Mouse (Mus musculus) spleen, adult 2 months (tissue): ENCODE measurements at regions not wholly inside any gene's neighbourhood (a gene's known extent, or its start where the extent isn't known, plus 50 kb on each side); places are given as distances from the start of the nearest gene placed in this dataset.
"Not testable (repeated sequence)": the region's sequence is repeated elsewhere in the genome, so short reads cannot be mapped to it uniquely, and the experiment has no call there.

Experiments
- DNase-seq, 2 experiments: peaks; one replicate each; pipeline versions ENCODE4 v3.0.0 to v3.0.0-alpha.2; 2012 to 2021; ENCODE audit warnings: low spot score in 2 of 2, low read depth in 1 of 2
- H3K27ac ChIP-seq: fragments of 200-500 bp; 2 replicates; pipeline ENCODE4 v1.5.1; 2012; ENCODE audit warnings: low read length, inconsistent platforms; ENCODE audit not compliant: insufficient read depth
- H3K27me3 ChIP-seq: fragments of 200-500 bp; 2 replicates; pipeline ENCODE4 v1.6.1; 2012; ENCODE audit warnings: mild to moderate bottlenecking, moderate library complexity, low read length, inconsistent platforms; ENCODE audit not compliant: control insufficient read depth, insufficient read depth
- H3K36me3 ChIP-seq: fragments of 200-500 bp; 2 replicates; pipeline ENCODE4 v1.6.1; 2012; ENCODE audit warnings: mild to moderate bottlenecking, low read length, inconsistent platforms; ENCODE audit not compliant: control insufficient read depth, insufficient read depth
- H3K4me1 ChIP-seq: fragments of 200-500 bp; 2 replicates; pipeline ENCODE4 v1.6.1; 2011; ENCODE audit warnings: inconsistent platforms; ENCODE audit not compliant: control insufficient read depth, insufficient read depth, insufficient read length
- H3K4me3 ChIP-seq: fragments of 200-500 bp; 2 replicates; pipeline ENCODE4 v1.5.1; 2011; ENCODE audit warnings: mild to moderate bottlenecking, inconsistent platforms; ENCODE audit not compliant: insufficient read depth, insufficient read length; ENCODE audit errors: extremely low read depth
- CTCF ChIP-seq: fragments of 200-500 bp; IDR thresholded peaks from 2 replicates; pipeline ENCODE4 v1.5.1; 2011; ENCODE audit warnings: mild to moderate bottlenecking, inconsistent platforms; ENCODE audit not compliant: insufficient read depth, insufficient read length, insufficient replicate concordance; ENCODE audit errors: extremely low read depth
- POLR2A ChIP-seq: fragments of 200-500 bp; IDR thresholded peaks from 2 replicates; pipeline ENCODE4 v1.6.1; 2011; ENCODE audit warnings: low read depth, low read length, inconsistent platforms
- WGBS: fragments of 180-500 bp; shearing (Covaris S2); methylation state at CpG from one replicate; pipeline ENCODE4 v1.1.7; 2018; 5-methylcytosine and 5-hydroxymethylcytosine counted together

GRCm38 (mm10) chr15:96096438-96096837 is 190.9 kb upstream of the Arid2 start:
- Histone ChIP-seq H3K4me3 (no peak overlapping the region), H3K36me3 (no peaks in the 10 kb centered on the region), H3K4me1 (no peaks in the 10 kb centered on the region), H3K27me3 (no peaks in the 10 kb centered on the region), H3K27ac (no peak overlapping the region)
- DNase-seq: no peak
- 81% methylated on average over 3 of the region's 3 CpGs for WGBS
- TF ChIP-seq CTCF: no peak
- TF ChIP-seq POLR2A: no peak

GRCm38 (mm10) chr15:96098821-96099220 is 188.5 kb upstream of the Arid2 start:
- Histone ChIP-seq H3K4me1 (no peaks in the 10 kb centered on the region), H3K4me3 (no peak overlapping the region), H3K27me3 (no peaks in the 10 kb centered on the region), H3K36me3 (no peaks in the 10 kb centered on the region), H3K27ac (no peak overlapping the region)
- TF ChIP-seq POLR2A: no peak
- TF ChIP-seq CTCF: no peak
- DNase-seq: no peak
- WGBS: 85% methylated on average over 5 of the region's 5 CpGs

- not testable (repeated sequence) for DNase-seq, H3K4me1 ChIP-seq, H3K27me3 ChIP-seq, H3K4me3 ChIP-seq, H3K27ac ChIP-seq, H3K36me3 ChIP-seq
- WGBS: 76% methylated on average over 13 of the region's 13 CpGs
Observed at GRCm38 (mm10) chr15:96099844-96100640, 187.3 kb upstream of the Arid2 start.

- no peak overlapping the region for H3K4me3 ChIP-seq
- H3K36me3 ChIP-seq: no peaks in the 10 kb centered on the region
- TF ChIP-seq POLR2A (no peak), CTCF (no peak)
- H3K27ac ChIP-seq: no peak overlapping the region
- DNase-seq: no peak
- H3K4me1 ChIP-seq: no peaks in the 10 kb centered on the region
- no peaks in the 10 kb centered on the region for H3K27me3 ChIP-seq
- WGBS: 68% methylated on average over 6 of the region's 6 CpGs
Observed at GRCm38 (mm10) chr15:96103737-96104136, 183.6 kb upstream of the Arid2 start.

GRCm38 (mm10) chr15:96107503-96107902 is 179.8 kb upstream of the Arid2 start:
- WGBS: 79% methylated on average over 4 of the region's 4 CpGs
- TF ChIP-seq POLR2A: no peak
- no peak for TF ChIP-seq CTCF
- Histone ChIP-seq H3K36me3 (no peaks in the 10 kb centered on the region), H3K4me3 (no peak overlapping the region), H3K4me1 (no peaks in the 10 kb centered on the region), H3K27ac (no peak overlapping the region), H3K27me3 (no peaks in the 10 kb centered on the region)
- DNase-seq: no peak

- Histone ChIP-seq H3K4me3 (no peak overlapping the region), H3K4me1 (no peaks in the 10 kb centered on the region), H3K27me3 (no peaks in the 10 kb centered on the region), H3K36me3 (no peaks in the 10 kb centered on the region), H3K27ac (no peak overlapping the region)
- TF ChIP-seq POLR2A (no peak), CTCF (no peak)
- no peak for DNase-seq
- 89% methylated on average over 13 of the region's 13 CpGs for WGBS
Observed at GRCm38 (mm10) chr15:96113091-96113490, 174.2 kb upstream of the Arid2 start.

- WGBS: 85% methylated on average over 9 of the region's 9 CpGs
- TF ChIP-seq POLR2A (no peak), CTCF (no peak)
- H3K4me1 ChIP-seq: no peaks in the 10 kb centered on the region
- H3K4me3 ChIP-seq: no peak overlapping the region
- H3K36me3 ChIP-seq: no peaks in the 10 kb centered on the region
- no peak overlapping the region for H3K27ac ChIP-seq
- DNase-seq: no peak
- H3K27me3 ChIP-seq: no peaks in the 10 kb centered on the region
Observed at GRCm38 (mm10) chr15:96114616-96115015, 172.7 kb upstream of the Arid2 start.
